Mouse (Mus musculus): ENCODE measurements around the gene Hoxb6.

GRCm38 (mm10) chr11:96306183-96306907 is 14.1 kb downstream of the Hoxb6 start:
- TF ChIP-seq POLR2A (IDR thresholded peaks at IDR 0.05; ENCODE audit: control insufficient read depth in 1 of 2, insufficient read depth in 1 of 2, low read depth in 1 of 2, low read length in 2 of 2, poor library complexity in 1 of 2) (no peak), CTCF (IDR thresholded peaks at IDR 0.05 in 2 of 3, conservative IDR thresholded peaks at IDR 0.05 in 1 of 3; ENCODE audit: control insufficient read depth in 1 of 3, insufficient read depth in 1 of 3, low read depth in 2 of 3, low read length in 3 of 3, poor library complexity in 1 of 3, severe bottlenecking in 1 of 3) (no peak), MAX (IDR thresholded peaks at IDR 0.05; ENCODE audit: low read length) (no peak)
